Mouse (Mus musculus): Measurements from ENCODE around the gene Myzap. TPM values are rescaled to one million over a fixed set of nuclear protein-coding genes. Genes with fewer than 3 reads are reported as not detected.
A peak's percentile ranks its signal among the peaks of the same experiment; 100 is the strongest.
"Not testable (repeated sequence)": the region's sequence is repeated elsewhere in the genome, so short reads cannot be mapped to it uniquely, and the experiment has no call there.

The Myzap gene
- total RNA-seq (2021), result 10 to 100 TPM; 10.3 to 11.7 TPM
- 3.2 and 3.9 TPM in 2 replicates for polyA plus RNA-seq (2012; rRNA removed)
- long read RNA-seq, transcript Myzap-201 (13 exons, 2,283 nt), result major isoform, 11 of 16 reads
- long read RNA-seq, partial matches to known transcripts, result 2 of 16 reads
- long read RNA-seq, other reads (novel, unspliced or antisense), result 3 of 16 reads

GRCm38 (mm10) chr9:71591938-71592548, at the start of gene Myzap:
Gene Myzap (minus strand): TSS chr9:71592360.
- DNase-seq, result peak; percentile 95

GRCm38 (mm10) chr9:71640361-71640927, 48.3 kb upstream of the Myzap start:
- no peak for DNase-seq

GRCm38 (mm10) chr9:71638198-71638597, 46.0 kb upstream of the Myzap start:
- no peak for DNase-seq

GRCm38 (mm10) chr9:71636854-71637253, 44.7 kb upstream of the Myzap start:
- no peak for DNase-seq

GRCm38 (mm10) chr9:71635627-71636026, 43.5 kb upstream of the Myzap start:
- DNase-seq, result no peak

- DNase-seq, result no peak
Measured at GRCm38 (mm10) chr9:71634916-71635315, 42.8 kb upstream of the Myzap start.

- no peak for DNase-seq
Measured at GRCm38 (mm10) chr9:71628921-71629320, 36.8 kb upstream of the Myzap start.

DNA sequence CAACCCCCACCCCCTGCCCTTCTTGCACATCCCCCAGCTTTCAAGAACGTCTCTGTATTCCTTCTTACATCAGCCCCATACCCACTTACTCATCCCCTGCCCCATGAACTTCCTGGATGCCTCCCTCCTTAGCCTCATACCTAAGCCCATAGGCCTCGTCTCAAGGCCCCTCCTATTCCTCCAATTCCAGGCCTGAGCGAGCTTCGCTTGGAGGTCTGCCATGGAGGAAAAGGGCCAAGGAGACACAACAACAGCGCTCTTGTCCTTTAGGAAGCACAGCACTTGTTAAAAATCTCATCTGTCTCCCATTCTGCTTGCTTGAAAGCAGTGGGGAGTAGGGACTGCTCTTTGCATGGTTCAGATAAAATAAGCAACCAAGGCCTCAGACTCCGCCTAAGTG, 36.1 kb upstream of the Myzap start:
- DNase-seq, result no peak

DNA sequence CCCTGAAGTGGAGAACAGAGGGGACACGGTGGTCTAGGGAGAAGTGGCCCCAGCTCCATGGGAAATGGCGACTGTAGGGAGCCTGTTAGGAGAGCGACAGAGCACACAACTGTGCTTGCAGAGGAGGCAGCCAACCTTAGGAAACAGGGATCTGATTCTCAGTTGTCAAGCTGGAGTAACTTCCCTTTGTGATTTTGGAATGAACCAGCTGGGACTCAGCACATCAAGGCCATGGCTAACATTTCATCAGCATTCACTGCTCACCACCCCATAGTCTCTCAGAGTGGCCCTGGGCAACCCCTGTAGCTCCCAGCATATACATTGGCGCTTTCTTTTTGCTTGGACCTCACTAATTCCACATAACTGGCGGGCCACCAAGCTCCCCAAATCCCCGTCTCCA, 33.8 kb upstream of the Myzap start:
- peak; percentile 67 for DNase-seq

GRCm38 (mm10) chr9:71624793-71625495, 32.8 kb upstream of the Myzap start:
- DNase-seq, result peak; percentile 75

DNA sequence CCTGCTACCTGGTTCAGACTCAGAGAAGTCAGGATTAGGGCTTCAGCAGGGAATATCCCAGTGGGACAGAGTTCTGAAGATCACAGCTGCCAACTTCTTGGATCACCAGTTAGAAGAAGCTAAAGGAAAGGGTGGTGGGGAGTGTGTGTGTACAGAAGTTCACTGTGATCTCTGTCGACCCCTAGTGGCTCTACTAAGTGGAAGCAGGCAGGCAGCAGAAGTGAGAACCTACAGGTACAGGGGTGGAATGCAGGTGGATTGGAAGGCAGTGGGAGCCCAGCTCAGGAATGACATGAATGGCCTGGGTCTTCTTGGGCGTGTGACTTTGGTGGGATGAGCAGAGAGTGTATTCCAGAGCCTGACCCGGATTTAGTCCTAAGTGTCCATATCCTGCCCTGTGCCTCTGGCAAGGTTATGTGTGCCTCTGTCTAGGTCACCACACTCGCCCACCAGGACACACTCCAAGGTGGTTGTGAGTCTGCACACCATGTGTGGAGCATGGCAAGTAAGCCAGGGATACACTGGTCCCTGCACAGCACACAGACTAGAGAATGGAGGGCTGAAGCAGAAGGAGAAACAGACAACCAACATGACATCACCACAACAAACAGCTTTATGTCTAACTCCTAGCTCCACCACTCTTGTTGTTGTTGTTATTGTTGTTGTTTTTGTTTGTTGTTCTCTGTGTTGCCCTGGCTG, 31.9 kb upstream of the Myzap start:
- no peak for DNase-seq

- DNase-seq, result peak; percentile 57
Measured at GRCm38 (mm10) chr9:71622593-71622992, 30.4 kb upstream of the Myzap start.

GRCm38 (mm10) chr9:71621968-71622367, 29.8 kb upstream of the Myzap start:
- DNase-seq, result no peak

GRCm38 (mm10) chr9:71620116-71620515, 28.0 kb upstream of the Myzap start:
- DNase-seq, result not testable (repeated sequence)

- no peak for DNase-seq
Measured at GRCm38 (mm10) chr9:71617363-71617762, 25.2 kb upstream of the Myzap start.

DNA sequence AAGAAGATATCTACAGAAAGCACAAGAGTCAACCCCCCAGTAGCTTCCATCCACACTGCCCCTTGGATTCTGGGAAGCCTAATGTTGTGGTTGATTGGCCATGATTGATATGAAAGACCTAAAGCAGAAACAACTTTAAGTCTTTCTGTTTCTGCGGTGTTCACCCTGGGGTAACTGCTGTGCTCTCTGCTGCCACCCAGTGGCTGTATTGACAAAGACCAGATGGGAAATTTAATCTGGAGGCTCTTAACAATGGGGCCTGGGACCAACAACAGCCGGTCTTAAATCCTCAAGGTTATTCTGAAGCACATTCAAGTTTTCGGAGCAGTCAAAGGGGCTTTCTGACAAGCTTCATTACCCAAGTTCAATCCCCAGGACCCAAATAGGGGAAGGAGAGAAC, 24.0 kb upstream of the Myzap start:
- peak; percentile 78 for DNase-seq

DNA sequence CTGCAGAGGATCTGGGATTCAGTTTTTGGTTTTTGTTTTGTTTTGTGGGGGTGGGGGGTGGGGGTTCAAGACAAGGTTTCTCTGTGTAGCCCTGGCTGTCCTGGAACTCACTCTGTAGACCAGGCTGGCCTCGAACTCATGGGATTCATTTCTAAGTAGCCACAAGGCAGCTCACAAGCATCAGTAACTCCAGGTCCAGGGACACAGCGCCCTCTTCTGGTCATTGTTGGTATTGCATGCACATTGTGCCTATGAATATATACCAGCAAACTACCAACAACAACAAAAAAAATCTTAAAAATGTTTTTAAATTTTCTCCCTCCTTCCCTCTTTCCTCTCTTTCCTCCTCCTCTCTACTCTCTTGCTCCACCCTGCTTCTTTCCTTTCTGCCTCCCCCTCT, 22.5 kb upstream of the Myzap start:
- no peak for DNase-seq

DNA sequence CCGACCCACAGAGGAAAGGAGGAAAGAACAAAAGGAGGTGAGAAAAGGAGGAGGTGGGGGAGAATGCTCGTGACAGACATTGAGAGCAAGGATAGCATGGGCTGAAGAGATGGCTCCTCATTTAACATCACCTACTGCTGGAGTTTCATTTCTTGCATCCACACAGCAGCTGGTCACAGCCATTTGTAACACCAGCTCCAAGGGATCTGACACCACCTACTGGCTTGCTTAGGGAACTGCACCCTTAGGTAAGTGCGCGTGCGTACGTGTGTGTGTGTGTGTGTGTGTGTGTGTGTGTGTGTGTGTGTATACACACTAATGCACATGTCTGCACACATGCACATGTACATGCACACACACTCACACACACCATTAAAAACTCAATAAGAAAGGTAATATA, 20.8 kb upstream of the Myzap start:
- no peak for DNase-seq

GRCm38 (mm10) chr9:71611876-71612275, 19.7 kb upstream of the Myzap start:
- no peak for DNase-seq

DNA sequence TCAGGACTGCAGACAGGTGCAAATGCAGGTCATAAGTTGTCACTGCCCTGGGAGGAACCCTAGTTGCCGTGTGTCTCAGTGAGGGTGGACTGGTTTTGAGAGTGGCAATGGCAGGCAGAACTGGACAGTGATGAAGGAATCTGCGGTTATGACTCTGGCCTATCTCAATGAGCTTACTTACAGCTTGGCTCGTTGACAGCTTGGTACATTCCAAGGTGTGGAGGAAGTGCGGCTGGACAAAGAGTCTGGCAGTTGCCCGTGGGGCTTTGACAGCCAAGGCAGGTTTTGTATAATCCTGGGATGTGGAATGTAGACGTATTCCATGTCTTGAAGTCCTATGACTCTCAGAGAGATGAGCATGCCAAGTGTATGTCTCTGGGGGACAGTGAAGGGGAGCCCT, 16.9 kb upstream of the Myzap start:
- no peak for DNase-seq

GRCm38 (mm10) chr9:71606296-71607057, 14.3 kb upstream of the Myzap start:
- DNase-seq, result no peak
